Mouse (Mus musculus): ENCODE data around the gene Smo. TPM values are rescaled to one million over a fixed set of nuclear protein-coding genes. Genes with fewer than 3 reads are reported as not detected.

Smo gene
- polyA plus RNA-seq, 1 experiment = 7.2 TPM

DNA sequence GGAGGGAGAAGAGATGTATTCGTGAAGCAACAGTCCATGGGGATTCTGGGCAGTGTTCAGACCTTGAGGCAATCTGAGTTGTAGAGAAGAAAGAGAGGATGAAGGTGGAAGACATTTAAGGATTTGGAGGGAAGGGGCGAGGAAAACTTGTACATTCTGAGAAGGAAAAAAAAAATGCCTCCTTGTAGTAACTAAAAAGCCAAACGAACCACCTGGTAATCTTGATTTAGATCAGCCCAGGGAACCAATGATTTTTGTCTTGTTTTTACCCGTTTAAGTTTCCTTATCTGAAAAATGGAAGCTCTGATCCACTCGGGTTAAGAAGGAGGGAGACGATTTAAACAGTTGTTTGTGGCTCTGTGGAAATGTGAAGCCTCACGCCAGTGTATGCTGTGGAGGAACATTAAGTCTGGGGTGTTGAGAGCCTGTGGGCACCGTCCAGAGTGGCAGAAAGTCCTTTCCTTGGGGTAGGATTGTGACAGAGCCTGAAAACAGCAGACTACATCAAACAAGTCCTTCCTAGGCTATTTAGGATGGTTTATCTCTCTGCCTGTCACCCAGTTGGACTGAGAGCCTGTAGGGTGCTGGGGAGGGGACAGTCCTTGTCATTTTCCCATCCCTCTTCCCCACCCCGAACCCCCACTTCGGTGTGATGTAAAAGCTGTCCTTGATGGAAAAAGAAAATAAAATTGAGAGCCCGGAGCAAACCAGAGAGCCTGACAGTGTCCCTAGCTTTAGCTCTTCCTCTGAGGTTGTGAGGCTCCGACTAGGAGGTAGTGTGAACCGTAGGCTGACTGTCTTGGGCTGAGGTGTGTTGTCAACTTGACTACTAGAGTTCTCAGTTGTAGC lies 1.5 kb downstream of the Smo start:
- Histone ChIP-seq H3K4me1 (ENCODE audit: control insufficient read depth, insufficient read depth, insufficient read length) (peaks cover 6% of the 10 kb centered on the region; the same call in 1 of the 2 replicates), H3K27me3 (ENCODE audit: control insufficient read depth, insufficient read depth, low read length) (peaks cover 12% of the 10 kb centered on the region), H3K4me3 (ENCODE audit: extremely low read depth, insufficient read depth, insufficient read length) (peak overlapping the region; percentile 53; the same call in 1 of the 2 replicates), H3K27ac (ENCODE audit: insufficient read depth, low read length) (no peak overlapping the region), H3K36me3 (ENCODE audit: control insufficient read depth, insufficient read depth, low read length) (no peaks in the 10 kb centered on the region)
- DNase-seq (ENCODE audit: low read depth in 1 of 2, low spot score in 2 of 2) = no peak
- TF ChIP-seq POLR2A (IDR thresholded peaks at IDR 0.05; ENCODE audit: low read depth, low read length) (no peak), CTCF (IDR thresholded peaks at IDR 0.05; ENCODE audit: extremely low read depth, insufficient read depth, insufficient read length, insufficient replicate concordance) (no peak)
- 22% methylated on average over 13 of the region's 13 CpGs for whole genome bisulfite sequencing

DNA sequence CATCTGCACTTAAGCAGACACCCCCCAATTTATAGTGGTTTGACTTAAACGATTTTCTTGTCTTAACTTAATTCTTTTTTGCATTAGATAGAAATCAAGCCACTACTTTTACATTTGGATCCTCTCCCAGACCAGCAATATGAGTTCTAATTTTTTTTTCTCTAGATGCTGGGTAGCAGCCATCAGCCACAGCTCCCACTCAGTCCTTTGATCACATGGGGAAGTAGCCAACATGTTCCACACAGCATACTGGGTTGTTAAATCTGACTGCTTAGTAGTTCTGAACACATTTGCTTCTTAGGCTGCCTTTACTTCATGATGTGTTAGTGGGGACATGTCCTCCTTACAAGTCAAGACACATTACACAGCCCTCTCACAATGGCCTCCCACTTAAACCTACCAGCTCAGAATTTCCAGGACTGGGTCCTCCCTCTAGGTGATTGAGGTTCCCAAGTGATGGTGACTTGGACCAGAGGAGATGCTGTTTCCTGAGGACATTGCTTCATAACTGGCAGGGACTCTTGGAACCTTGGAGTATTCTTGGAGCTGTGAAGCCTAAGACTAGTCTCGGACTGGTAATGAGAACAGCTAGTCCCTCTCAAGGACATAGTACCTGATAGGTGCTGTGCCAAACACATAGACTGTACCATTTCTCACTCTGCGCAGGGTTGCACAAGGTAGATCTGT lies 16.3 kb downstream of the Smo start:
- WGBS = 80% methylated on average over 3 of the region's 3 CpGs
- TF ChIP-seq CTCF (IDR thresholded peaks at IDR 0.05; ENCODE audit: extremely low read depth, insufficient read depth, insufficient read length, insufficient replicate concordance) = no peak
- TF ChIP-seq POLR2A (IDR thresholded peaks at IDR 0.05; ENCODE audit: low read depth, low read length) = no peak
- Histone ChIP-seq H3K27ac (ENCODE audit: insufficient read depth, low read length) (no peak overlapping the region), H3K4me1 (ENCODE audit: control insufficient read depth, insufficient read depth, insufficient read length) (no peaks in the 10 kb centered on the region), H3K4me3 (ENCODE audit: extremely low read depth, insufficient read depth, insufficient read length) (no peak overlapping the region), H3K27me3 (ENCODE audit: control insufficient read depth, insufficient read depth, low read length) (no peaks in the 10 kb centered on the region), H3K36me3 (ENCODE audit: control insufficient read depth, insufficient read depth, low read length) (no peaks in the 10 kb centered on the region)
- no peak for DNase-seq (ENCODE audit: low read depth in 1 of 2, low spot score in 2 of 2)

DNA sequence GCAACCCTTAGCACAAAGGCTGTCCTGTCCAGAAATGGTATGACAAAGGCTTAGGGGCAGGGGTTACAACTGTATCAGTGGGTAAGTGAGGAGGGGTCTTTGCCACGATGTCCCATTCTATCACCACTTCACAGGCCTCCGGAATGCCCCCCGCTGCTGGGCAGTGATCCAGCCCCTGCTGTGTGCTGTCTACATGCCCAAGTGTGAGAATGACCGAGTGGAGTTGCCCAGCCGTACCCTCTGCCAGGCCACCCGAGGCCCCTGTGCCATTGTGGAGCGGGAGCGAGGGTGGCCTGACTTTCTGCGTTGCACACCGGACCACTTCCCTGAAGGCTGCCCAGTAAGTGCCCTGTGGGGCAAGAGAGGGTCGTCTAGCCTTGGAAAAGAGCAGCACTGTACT lies 18.0 kb downstream of the Smo start:
- H3K36me3 ChIP-seq (ENCODE audit: control insufficient read depth, insufficient read depth, low read length) = no peaks in the 10 kb centered on the region
- TF ChIP-seq POLR2A (IDR thresholded peaks at IDR 0.05; ENCODE audit: low read depth, low read length) = no peak
- no peak for TF ChIP-seq CTCF (IDR thresholded peaks at IDR 0.05; ENCODE audit: extremely low read depth, insufficient read depth, insufficient read length, insufficient replicate concordance)
- no peak for DNase-seq (ENCODE audit: low read depth in 1 of 2, low spot score in 2 of 2)
- no peaks in the 10 kb centered on the region for H3K4me1 ChIP-seq (ENCODE audit: control insufficient read depth, insufficient read depth, insufficient read length)
- WGBS = 96% methylated on average over 11 of the region's 11 CpGs
- H3K27ac ChIP-seq (ENCODE audit: insufficient read depth, low read length) = no peak overlapping the region
- no peak overlapping the region for H3K4me3 ChIP-seq (ENCODE audit: extremely low read depth, insufficient read depth, insufficient read length)
- H3K27me3 ChIP-seq (ENCODE audit: control insufficient read depth, insufficient read depth, low read length) = no peaks in the 10 kb centered on the region

DNA sequence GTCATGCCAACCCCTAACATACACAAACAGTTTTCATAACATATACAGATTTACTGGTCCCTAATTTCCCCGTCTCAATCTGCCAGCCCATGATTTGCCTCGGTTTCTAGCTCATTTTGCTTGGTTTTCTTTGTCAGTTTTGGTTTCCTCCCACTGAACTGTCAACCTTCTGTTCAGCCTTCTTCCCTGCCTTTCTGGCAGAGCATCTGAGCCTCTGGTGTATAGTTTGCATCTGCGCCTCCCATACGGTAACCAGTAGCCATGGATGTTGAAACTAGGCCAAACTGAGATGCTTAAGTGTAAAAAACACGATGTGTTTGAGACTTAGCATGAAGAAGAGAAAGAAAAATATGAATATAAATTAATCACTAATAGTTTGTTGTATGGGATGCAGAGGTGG lies 20.7 kb downstream of the Smo start:
- Histone ChIP-seq H3K27me3 (ENCODE audit: control insufficient read depth, insufficient read depth, low read length) (no peaks in the 10 kb centered on the region), H3K4me1 (ENCODE audit: control insufficient read depth, insufficient read depth, insufficient read length) (no peaks in the 10 kb centered on the region), H3K27ac (ENCODE audit: insufficient read depth, low read length) (no peak overlapping the region), H3K4me3 (ENCODE audit: extremely low read depth, insufficient read depth, insufficient read length) (no peak overlapping the region), H3K36me3 (ENCODE audit: control insufficient read depth, insufficient read depth, low read length) (no peaks in the 10 kb centered on the region)
- 88% methylated on average over 5 of the region's 5 CpGs for WGBS
- TF ChIP-seq CTCF (IDR thresholded peaks at IDR 0.05; ENCODE audit: extremely low read depth, insufficient read depth, insufficient read length, insufficient replicate concordance) (no peak), POLR2A (IDR thresholded peaks at IDR 0.05; ENCODE audit: low read depth, low read length) (no peak)
- no peak for DNase-seq (ENCODE audit: low read depth in 1 of 2, low spot score in 2 of 2)

DNA sequence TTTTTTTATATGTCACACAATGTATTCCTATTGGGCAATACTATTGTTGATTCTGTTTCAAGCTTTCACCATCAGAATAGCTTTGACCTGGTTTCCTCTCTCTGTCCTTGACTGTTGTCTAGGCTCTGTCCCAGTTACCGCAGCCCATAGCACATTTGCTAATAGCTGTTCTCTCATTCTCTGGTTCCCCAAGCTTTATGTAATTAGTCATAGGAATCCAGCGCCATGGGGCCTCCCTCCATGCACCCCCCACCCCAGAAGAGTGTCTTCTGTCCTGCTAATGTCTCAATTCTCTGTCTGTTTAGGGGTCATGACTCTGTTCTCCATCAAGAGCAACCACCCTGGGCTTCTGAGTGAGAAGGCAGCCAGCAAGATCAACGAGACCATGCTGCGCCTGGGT lies 21.2 kb downstream of the Smo start:
- H3K36me3 ChIP-seq (ENCODE audit: control insufficient read depth, insufficient read depth, low read length) = no peaks in the 10 kb centered on the region
- TF ChIP-seq CTCF (IDR thresholded peaks at IDR 0.05; ENCODE audit: extremely low read depth, insufficient read depth, insufficient read length, insufficient replicate concordance) (no peak), POLR2A (IDR thresholded peaks at IDR 0.05; ENCODE audit: low read depth, low read length) (no peak)
- H3K27me3 ChIP-seq (ENCODE audit: control insufficient read depth, insufficient read depth, low read length) = no peaks in the 10 kb centered on the region
- DNase-seq (ENCODE audit: low read depth in 1 of 2, low spot score in 2 of 2) = no peak
- H3K4me3 ChIP-seq (ENCODE audit: extremely low read depth, insufficient read depth, insufficient read length) = no peak overlapping the region
- H3K27ac ChIP-seq (ENCODE audit: insufficient read depth, low read length) = no peak overlapping the region
- WGBS = 91% methylated on average over 4 of the region's 4 CpGs
- no peaks in the 10 kb centered on the region for H3K4me1 ChIP-seq (ENCODE audit: control insufficient read depth, insufficient read depth, insufficient read length)

DNA sequence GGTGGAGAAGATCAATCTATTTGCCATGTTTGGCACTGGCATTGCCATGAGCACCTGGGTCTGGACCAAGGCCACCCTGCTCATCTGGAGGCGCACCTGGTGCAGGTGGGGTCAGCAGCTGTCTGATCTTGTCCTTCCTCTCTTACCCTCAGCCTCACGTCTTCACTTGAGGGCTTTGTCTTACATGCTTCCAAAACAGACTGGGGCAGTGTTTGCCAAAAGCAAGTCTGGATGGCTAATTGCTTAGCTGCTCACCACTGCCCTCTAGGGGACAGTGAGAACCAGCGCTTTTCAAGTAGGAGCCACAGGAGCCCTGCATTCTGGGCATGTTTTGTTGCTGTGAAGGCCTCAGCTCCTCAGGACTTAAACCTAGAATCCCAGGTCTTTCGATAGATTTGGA lies 23.1 kb downstream of the Smo start:
- TF ChIP-seq POLR2A (IDR thresholded peaks at IDR 0.05; ENCODE audit: low read depth, low read length) (no peak), CTCF (IDR thresholded peaks at IDR 0.05; ENCODE audit: extremely low read depth, insufficient read depth, insufficient read length, insufficient replicate concordance) (peak; percentile 77; the same call in 1 of the 2 replicates)
- no peaks in the 10 kb centered on the region for H3K4me1 ChIP-seq (ENCODE audit: control insufficient read depth, insufficient read depth, insufficient read length)
- no peak overlapping the region for H3K27ac ChIP-seq (ENCODE audit: insufficient read depth, low read length)
- no peaks in the 10 kb centered on the region for H3K27me3 ChIP-seq (ENCODE audit: control insufficient read depth, insufficient read depth, low read length)
- no peaks in the 10 kb centered on the region for H3K36me3 ChIP-seq (ENCODE audit: control insufficient read depth, insufficient read depth, low read length)
- peak in 1 of 2 experiments; percentile 50 for DNase-seq (ENCODE audit: low read depth in 1 of 2, low spot score in 2 of 2)
- 48% methylated on average over 4 of the region's 4 CpGs for WGBS
- H3K4me3 ChIP-seq (ENCODE audit: extremely low read depth, insufficient read depth, insufficient read length) = no peak overlapping the region

Data from spleen, adult 2 months (tissue).